Comparison of ENCODE assay signal across 9 mouse cellular contexts in genomic region chr8:119195695-119196094, GRCm38 (mm10).
DNase-seq lines count a peak whose midpoint lies in the region; ATAC-seq and TF ChIP-seq lines count a peak whose summit lies in the region.
"Had no signal": no experiment of that assay in that cellular context is flagged by ENCODE, and none has a peak within 500 bp of the region (broad histone marks: within the 10 kb centered on the region; RNA-seq: fewer than 3 reads in every experiment).

No protein-coding gene starts in this region.

- peak; percentile 30; the same call in 1 of the 2 replicates for TF ChIP-seq CTCF in embryonic fibroblast, embryonic 13.5 days (IDR thresholded peaks at IDR 0.05; ENCODE audit: borderline replicate concordance, insufficient read depth, low read length)

- no peak for ATAC-seq in CD4-positive, CD25-positive, alpha-beta regulatory T cell, adult 4 months
- ATAC-seq in monocyte, adult 5-6 weeks (replicated peaks; ENCODE audit: insufficient number of reproducible peaks, low FRiP score, low TSS enrichment, poor library complexity, severe bottlenecking), result no peak

- no peak overlapping the region for H3K27ac ChIP-seq in embryonic fibroblast, embryonic 13.5 days (ENCODE audit: insufficient read depth, low read length)
- H3K27ac ChIP-seq: limb, embryonic 12.5 days had no signal

- peak; percentile 29 for DNase-seq in CD4-positive, CD25-positive, alpha-beta regulatory T cell, adult 2 months (ENCODE audit: low read depth, low spot score)
- peak; percentile 29 to 44 for DNase-seq in layer of hippocampus, postnatal 10 days (ENCODE audit: low spot score in 2 of 2)
- DNase-seq in layer of hippocampus, adult 9-10 months (ENCODE audit: low spot score), result no peak
- DNase-seq in brain, adult 2 months (ENCODE audit: low read depth, low spot score), result peak; percentile 59
- peak; percentile 43 for DNase-seq in mesoderm, embryonic 11.5 days (ENCODE audit: low read depth, low spot score)

- TF ChIP-seq POLR2A in embryonic fibroblast, embryonic 13.5 days (IDR thresholded peaks at IDR 0.05; ENCODE audit: low read depth, low read length), result no peak

- no peak overlapping the region for H3K4me3 ChIP-seq in embryonic fibroblast, embryonic 13.5 days (ENCODE audit: insufficient read depth, low read length)
- H3K4me3 ChIP-seq: limb, embryonic 12.5 days had no signal

- no peaks in the 10 kb centered on the region for H3K4me1 ChIP-seq in embryonic fibroblast, embryonic 13.5 days (ENCODE audit: control insufficient read depth, insufficient read depth, low read length)
- H3K4me1 ChIP-seq: limb, embryonic 12.5 days had no signal
